Mouse (Mus musculus): Measurements from ENCODE around the gene Gm9733. TPM values are rescaled to one million over a fixed set of nuclear protein-coding genes. Genes with fewer than 3 reads are reported as not detected.
"Not testable (repeated sequence)": the region's sequence is repeated elsewhere in the genome, so short reads cannot be mapped to it uniquely, and the experiment has no call there.

Gene Gm9733
- polyA plus RNA-seq (2015; fragmentation: Nextera tagmentation; extraction: Ambion mirVana), result not detected in 2 replicates

GRCm38 (mm10) chr3:15332063-15332462 lies at the start of gene Gm9733:
Gene Gm9733, minus strand, starts transcription at chr3:15332302.
- no peak for ATAC-seq
- H3K9me3 ChIP-seq, result no peaks in the 10 kb centered on the region
- no peak within 1 kb of the TSS for H3K4me2 ChIP-seq (replicated peaks)
- no peaks in the 10 kb centered on the region for H3K4me1 ChIP-seq (replicated peaks)
- H3K27ac ChIP-seq, result no peak within 1 kb of the TSS
- no peaks in the 10 kb centered on the region for H3K36me3 ChIP-seq
- H3K9ac ChIP-seq (replicated peaks), result no peak within 1 kb of the TSS
- WGBS, result 88% methylated on average over 3 of the region's 3 CpGs
- no peaks in the 10 kb centered on the region for H3K27me3 ChIP-seq
- H3K4me3 ChIP-seq (replicated peaks), result no peak within 1 kb of the TSS

GRCm38 (mm10) chr3:15355690-15356089 lies 23.6 kb upstream of the Gm9733 start:
- H3K27ac ChIP-seq; ATAC-seq; H3K9ac ChIP-seq (replicated peaks); H3K4me2 ChIP-seq (replicated peaks); H3K27me3 ChIP-seq; H3K4me1 ChIP-seq (replicated peaks); H3K9me3 ChIP-seq; H3K4me3 ChIP-seq (replicated peaks); H3K36me3 ChIP-seq: not testable (repeated sequence)
- WGBS, result 82% methylated on average over 3 of the region's 3 CpGs

- WGBS, result 91% methylated on average over 1 of the region's 2 CpGs
- not testable (repeated sequence) for H3K9me3 ChIP-seq
Observed at GRCm38 (mm10) chr3:15350318-15350717, 18.2 kb upstream of the Gm9733 start.

GRCm38 (mm10) chr3:15345606-15346005 lies 13.5 kb upstream of the Gm9733 start:
- WGBS, result 65% methylated on average over 3 of the region's 3 CpGs

More at GRCm38 (mm10) chr3:15350318-15350717, 18.2 kb upstream of the Gm9733 start:
- H3K27me3 ChIP-seq; H3K4me1 ChIP-seq (replicated peaks); H3K4me3 ChIP-seq (replicated peaks); ATAC-seq; H3K27ac ChIP-seq; H3K9ac ChIP-seq (replicated peaks); H3K4me2 ChIP-seq (replicated peaks); H3K36me3 ChIP-seq: not testable (repeated sequence)

GRCm38 (mm10) chr3:15340287-15340686 lies 8.2 kb upstream of the Gm9733 start:
- no peaks in the 10 kb centered on the region for H3K36me3 ChIP-seq
- WGBS, result 70% methylated on average over 1 of the region's 1 CpGs
- H3K27me3 ChIP-seq, result no peaks in the 10 kb centered on the region
- H3K9ac ChIP-seq (replicated peaks), result no peak overlapping the region
- H3K4me3 ChIP-seq (replicated peaks), result no peak overlapping the region
- H3K4me1 ChIP-seq (replicated peaks), result no peaks in the 10 kb centered on the region
- no peak overlapping the region for H3K4me2 ChIP-seq (replicated peaks)
- H3K9me3 ChIP-seq, result no peaks in the 10 kb centered on the region
- no peak for ATAC-seq
- no peak overlapping the region for H3K27ac ChIP-seq

More at GRCm38 (mm10) chr3:15345606-15346005, 13.5 kb upstream of the Gm9733 start:
- H3K36me3 ChIP-seq; H3K27me3 ChIP-seq; H3K9ac ChIP-seq (replicated peaks); H3K27ac ChIP-seq; H3K4me3 ChIP-seq (replicated peaks); H3K9me3 ChIP-seq; H3K4me2 ChIP-seq (replicated peaks); H3K4me1 ChIP-seq (replicated peaks); ATAC-seq: not testable (repeated sequence)

DNA sequence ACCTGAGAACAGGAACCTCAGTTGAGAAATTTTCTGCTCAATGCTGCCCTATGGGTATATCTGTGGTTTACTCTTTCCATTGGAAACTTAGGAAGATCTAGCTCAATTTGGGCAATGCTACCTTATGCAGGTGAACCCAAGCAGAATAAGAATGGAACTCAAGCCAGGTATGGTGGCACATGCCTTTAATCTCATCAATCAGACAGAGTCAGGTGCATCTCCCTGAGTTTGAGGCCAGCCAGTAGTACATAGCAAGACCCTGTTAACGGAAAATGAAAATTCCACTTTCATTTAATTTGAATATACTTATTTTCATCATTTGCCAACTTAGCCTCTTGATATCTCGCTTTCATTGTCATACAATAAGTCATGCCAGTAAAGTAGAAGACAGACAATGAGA lies 2.1 kb upstream of the Gm9733 start:
- Histone ChIP-seq H3K36me3 (no peaks in the 10 kb centered on the region), H3K4me3 (replicated peaks) (no peak overlapping the region), H3K9ac (replicated peaks) (no peak overlapping the region), H3K27ac (no peak overlapping the region), H3K4me1 (replicated peaks) (no peaks in the 10 kb centered on the region), H3K4me2 (replicated peaks) (no peak overlapping the region), H3K9me3 (no peaks in the 10 kb centered on the region), H3K27me3 (no peaks in the 10 kb centered on the region)
- ATAC-seq, result no peak
- WGBS, result 71% methylated on average over 2 of the region's 2 CpGs

- Histone ChIP-seq H3K4me1 (replicated peaks) (no peaks in the 10 kb centered on the region), H3K9me3 (no peaks in the 10 kb centered on the region), H3K36me3 (no peaks in the 10 kb centered on the region), H3K4me3 (replicated peaks) (no peak overlapping the region), H3K27ac (no peak overlapping the region), H3K4me2 (replicated peaks) (no peak overlapping the region), H3K27me3 (no peaks in the 10 kb centered on the region), H3K9ac (replicated peaks) (no peak overlapping the region)
- 71% methylated on average over 3 of the region's 3 CpGs for WGBS
- no peak for ATAC-seq
Observed at GRCm38 (mm10) chr3:15331545-15331944, 557 bp downstream of the Gm9733 start.

DNA sequence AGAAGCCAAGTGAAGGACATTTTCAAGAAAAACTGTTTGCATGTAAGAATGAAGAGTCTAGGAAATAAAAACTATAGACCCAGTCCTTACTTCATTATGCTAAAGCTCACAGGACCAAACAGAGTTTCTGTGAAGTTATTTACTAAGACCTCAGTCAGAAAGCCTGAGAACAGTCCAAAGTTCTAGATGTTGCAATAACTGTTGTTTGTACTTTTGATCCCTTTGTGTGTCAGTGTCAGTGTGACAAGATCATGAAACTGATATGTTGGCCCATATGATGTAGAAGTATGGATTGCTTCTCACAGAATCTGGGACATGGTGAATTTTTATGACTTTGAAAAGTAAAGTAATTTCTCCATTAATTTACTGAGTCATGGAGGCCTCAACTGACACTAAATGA lies 2.6 kb downstream of the Gm9733 start:
- Histone ChIP-seq H3K36me3 (no peaks in the 10 kb centered on the region), H3K4me3 (replicated peaks) (no peak overlapping the region), H3K4me1 (replicated peaks) (no peaks in the 10 kb centered on the region), H3K9ac (replicated peaks) (no peak overlapping the region), H3K27ac (no peak overlapping the region), H3K9me3 (no peaks in the 10 kb centered on the region), H3K27me3 (no peaks in the 10 kb centered on the region), H3K4me2 (replicated peaks) (no peak overlapping the region)
- no peak for ATAC-seq

DNA sequence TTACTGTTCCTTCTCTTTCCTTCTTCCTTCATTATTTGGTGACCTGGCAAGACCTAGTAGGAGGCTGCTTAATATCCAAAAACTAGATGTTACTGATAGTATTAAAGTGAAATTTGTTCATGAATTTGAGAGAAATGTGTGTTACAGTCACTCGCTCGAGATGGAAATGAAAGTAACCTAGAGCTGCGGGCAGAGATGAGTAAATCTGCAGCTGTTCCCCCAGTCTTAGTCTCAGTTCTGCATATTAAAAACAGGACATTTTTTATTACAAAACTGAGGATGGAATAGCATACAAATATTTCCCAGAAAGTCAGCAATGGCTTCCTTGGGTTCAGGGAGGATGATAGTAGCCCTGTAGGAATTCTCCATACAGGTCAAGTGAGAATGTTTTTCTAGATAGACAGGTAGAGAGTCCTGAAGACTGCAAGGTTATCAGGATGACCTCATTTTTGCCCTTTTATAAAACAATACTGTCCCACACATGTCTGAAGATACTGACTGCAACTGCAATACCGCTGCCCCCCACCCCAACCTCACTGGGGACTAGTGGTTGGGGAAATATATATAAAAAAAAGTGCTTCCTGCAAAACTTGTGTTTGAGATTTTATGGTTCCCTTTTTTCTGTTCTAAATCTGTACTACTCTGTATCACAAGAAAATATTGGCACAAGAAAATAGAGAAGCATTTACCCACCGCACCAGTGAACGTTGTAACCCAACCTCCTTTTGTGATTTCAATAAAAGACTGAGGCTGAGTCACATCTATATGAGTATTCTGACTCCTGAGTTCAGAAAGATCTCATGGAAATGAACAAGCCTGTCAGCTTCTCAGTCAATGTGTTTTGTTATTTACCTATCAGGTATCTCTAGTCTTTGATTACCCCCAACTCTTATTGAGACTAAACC lies 47.4 kb downstream of the Gm9733 start:
- 90% methylated on average over 6 of the region's 6 CpGs for WGBS
- H3K9me3 ChIP-seq, result no peaks in the 10 kb centered on the region
- ATAC-seq, result no peak

GRCm38 (mm10) chr3:15275899-15276526 lies 56.1 kb downstream of the Gm9733 start:
- no peak overlapping the region for H3K9ac ChIP-seq (replicated peaks)
- H3K4me2 ChIP-seq (replicated peaks), result no peak overlapping the region
- no peaks in the 10 kb centered on the region for H3K36me3 ChIP-seq
- H3K9me3 ChIP-seq, result no peaks in the 10 kb centered on the region
- H3K27me3 ChIP-seq, result no peaks in the 10 kb centered on the region
- no peaks in the 10 kb centered on the region for H3K4me1 ChIP-seq (replicated peaks)
- no peak for ATAC-seq
- no peak overlapping the region for H3K4me3 ChIP-seq (replicated peaks)
- H3K27ac ChIP-seq, result no peak overlapping the region
- WGBS, result 81% methylated on average over 5 of the region's 5 CpGs

More for the DNA sequence above, 47.4 kb downstream of the Gm9733 start:
- H3K9ac ChIP-seq (replicated peaks), result no peak overlapping the region
- H3K27me3 ChIP-seq, result no peaks in the 10 kb centered on the region
- H3K4me1 ChIP-seq (replicated peaks), result no peaks in the 10 kb centered on the region
- H3K36me3 ChIP-seq, result no peaks in the 10 kb centered on the region
- no peak overlapping the region for H3K4me3 ChIP-seq (replicated peaks)
- H3K4me2 ChIP-seq (replicated peaks), result no peak overlapping the region
- no peak overlapping the region for H3K27ac ChIP-seq

- 16% methylated on average over 3 of the region's 3 CpGs for WGBS
- Histone ChIP-seq H3K9ac (replicated peaks) (no peak overlapping the region), H3K4me3 (replicated peaks) (no peak overlapping the region), H3K27ac (no peak overlapping the region), H3K9me3 (0 out of 2 replicates have a peak, but pooled peaks cover 3% of the 10 kb centered on the region), H3K27me3 (no peaks in the 10 kb centered on the region), H3K4me2 (replicated peaks) (no peak overlapping the region), H3K4me1 (replicated peaks) (no peaks in the 10 kb centered on the region), H3K36me3 (no peaks in the 10 kb centered on the region)
- ATAC-seq, result no peak
Observed at GRCm38 (mm10) chr3:15264450-15264849, 67.7 kb downstream of the Gm9733 start.

DNA sequence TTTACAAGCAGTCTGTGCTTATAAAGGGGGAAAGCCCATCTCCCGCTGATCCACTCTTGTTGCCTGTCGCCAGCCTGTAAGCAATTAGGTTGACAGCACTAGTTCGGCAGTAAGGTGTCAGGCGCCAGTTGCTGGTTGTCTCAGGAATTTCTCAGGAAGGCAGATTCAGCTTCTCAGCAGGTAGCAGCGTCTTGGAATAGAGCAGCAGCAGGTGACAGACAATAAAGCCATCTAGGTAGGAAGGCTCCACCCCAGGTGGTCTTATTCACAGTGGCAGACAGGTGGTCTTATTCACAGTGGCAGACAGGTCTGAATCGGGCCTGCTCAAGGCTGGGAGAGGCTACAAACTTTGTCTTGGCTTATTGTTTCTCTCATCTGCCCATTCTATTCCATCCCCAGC lies 76.4 kb downstream of the Gm9733 start:
- ATAC-seq, result no peak
- Histone ChIP-seq H3K4me3 (replicated peaks) (no peak overlapping the region), H3K9ac (replicated peaks) (no peak overlapping the region), H3K4me2 (replicated peaks) (no peak overlapping the region), H3K27ac (no peak overlapping the region), H3K4me1 (replicated peaks) (no peaks in the 10 kb centered on the region), H3K27me3 (no peaks in the 10 kb centered on the region), H3K36me3 (no peaks in the 10 kb centered on the region), H3K9me3 (no peaks in the 10 kb centered on the region)
- WGBS, result 76% methylated on average over 6 of the region's 6 CpGs
